ENCODE assay signal across 21 mouse cellular contexts in the genomic region with DNA sequence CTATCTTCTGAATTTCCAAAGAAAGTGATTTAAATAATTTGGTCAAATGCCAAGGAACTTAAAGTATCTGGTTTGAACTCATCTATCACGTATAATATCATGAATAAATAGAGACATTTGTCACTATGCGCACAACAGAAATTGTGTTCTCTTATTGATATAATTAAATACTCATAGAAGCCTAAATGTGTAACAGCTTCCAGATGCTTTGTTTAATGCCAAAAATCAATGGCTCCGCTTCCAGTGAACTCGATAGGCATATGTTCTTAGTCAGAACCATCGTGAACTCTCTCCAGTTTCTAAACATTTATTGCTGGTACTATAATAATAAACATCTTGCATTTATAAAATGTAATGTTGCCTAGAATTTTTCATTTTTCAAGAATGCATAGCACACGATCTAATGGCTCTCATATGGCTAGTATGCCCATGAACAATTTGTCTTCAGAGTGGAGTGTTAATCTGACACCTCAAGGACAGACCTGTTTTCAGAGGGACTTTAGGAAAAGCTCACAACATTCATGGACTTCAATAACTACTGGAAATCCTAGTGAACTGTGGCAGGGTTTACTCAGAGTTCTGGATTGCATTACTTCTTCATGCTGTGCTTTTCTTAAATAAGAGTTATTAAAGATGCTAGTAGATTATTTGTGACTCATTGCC. TPM values are rescaled to one million over a fixed set of nuclear protein-coding genes. Genes with fewer than 3 reads are reported as not detected.
DNase-seq lines count a peak whose midpoint lies in the region; ATAC-seq lines count a peak whose summit lies in the region.
"Had no signal": no experiment of that assay in that cellular context is flagged by ENCODE, and none has a peak within 500 bp of the region (broad histone marks: within the 10 kb centered on the region; RNA-seq: fewer than 3 reads in every experiment).

No protein-coding gene starts in this region.

- WGBS in forebrain, embryonic 14.5 days, result 84% methylated on average over 6 of the region's 6 CpGs
- WGBS in forebrain, embryonic 16.5 days, result 73% methylated on average over 6 of the region's 6 CpGs
- 41% methylated on average over 6 of the region's 6 CpGs for WGBS in lung, embryonic 15.5 days
- WGBS in embryonic facial prominence, embryonic 12.5 days, result 38% methylated on average over 6 of the region's 6 CpGs
- WGBS in limb, embryonic 13.5 days, result 33% methylated on average over 6 of the region's 6 CpGs

- H3K4me3 ChIP-seq in forebrain, embryonic 14.5 days (ENCODE audit: low read depth, low read length), result no peak overlapping the region
- no peak overlapping the region for H3K4me3 ChIP-seq in forebrain, embryonic 16.5 days (replicated peaks; ENCODE audit: low read length)
- no peak overlapping the region for H3K4me3 ChIP-seq in lung, embryonic 15.5 days
- H3K4me3 ChIP-seq in embryonic facial prominence, embryonic 12.5 days, result no peak overlapping the region
- no peak overlapping the region for H3K4me3 ChIP-seq in limb, embryonic 13.5 days
- H3K4me3 ChIP-seq: embryonic facial prominence, embryonic 13.5 days; forebrain, embryonic 15.5 days; gastrocnemius, adult 2 months; heart, embryonic 13.5 days; hindbrain, embryonic 15.5 days had no signal

- no peak for ATAC-seq in forebrain, embryonic 14.5 days
- no peak for ATAC-seq in forebrain, embryonic 16.5 days
- ATAC-seq in lung, embryonic 15.5 days (ENCODE audit: borderline replicate concordance, extremely low read depth, low FRiP score, low TSS enrichment), result peak; percentile 14; the same call in 1 of the 2 replicates
- 0 out of 2 replicates have a peak, but pooled peaks have one; percentile 47 for ATAC-seq in embryonic facial prominence, embryonic 12.5 days (ENCODE audit: insufficient number of reproducible peaks, insufficient read depth, low FRiP score, low TSS enrichment)
- peak; percentile 59; the same call in 1 of the 2 replicates for ATAC-seq in limb, embryonic 13.5 days (ENCODE audit: low FRiP score, low read depth)
- ATAC-seq in megakaryocyte, adult 5-6 weeks (ENCODE audit: poor library complexity, severe bottlenecking), result no peak
- ATAC-seq: forebrain, embryonic 15.5 days; intestine, embryonic 16.5 days had no signal

- H3K4me1 ChIP-seq in forebrain, embryonic 14.5 days (ENCODE audit: control insufficient read depth, insufficient read depth, low read length), result no peaks in the 10 kb centered on the region
- no peaks in the 10 kb centered on the region for H3K4me1 ChIP-seq in forebrain, embryonic 16.5 days (replicated peaks; ENCODE audit: control insufficient read depth, insufficient read depth, low read length)
- H3K4me1 ChIP-seq in lung, embryonic 15.5 days, result no peaks in the 10 kb centered on the region
- no peaks in the 10 kb centered on the region for H3K4me1 ChIP-seq in embryonic facial prominence, embryonic 12.5 days
- H3K4me1 ChIP-seq in limb, embryonic 13.5 days, result no peaks in the 10 kb centered on the region
- H3K4me1 ChIP-seq: embryonic facial prominence, embryonic 13.5 days; forebrain, embryonic 15.5 days; heart, embryonic 13.5 days; hindbrain, embryonic 15.5 days had no signal

- H3K9ac ChIP-seq in forebrain, embryonic 14.5 days (ENCODE audit: low read length), result no peak overlapping the region
- H3K9ac ChIP-seq in forebrain, embryonic 16.5 days (replicated peaks; ENCODE audit: low read depth, low read length), result no peak overlapping the region
- no peak overlapping the region for H3K9ac ChIP-seq in lung, embryonic 15.5 days
- no peak overlapping the region for H3K9ac ChIP-seq in embryonic facial prominence, embryonic 12.5 days
- H3K9ac ChIP-seq in limb, embryonic 13.5 days, result no peak overlapping the region
- H3K9ac ChIP-seq: embryonic facial prominence, embryonic 13.5 days; forebrain, embryonic 15.5 days; heart, embryonic 13.5 days; hindbrain, embryonic 15.5 days had no signal

- H3K27ac ChIP-seq in forebrain, embryonic 14.5 days (ENCODE audit: low read depth, low read length), result no peak overlapping the region
- no peak overlapping the region for H3K27ac ChIP-seq in forebrain, embryonic 16.5 days (ENCODE audit: low read length)
- H3K27ac ChIP-seq in lung, embryonic 15.5 days, result no peak overlapping the region
- H3K27ac ChIP-seq in embryonic facial prominence, embryonic 12.5 days, result no peak overlapping the region
- H3K27ac ChIP-seq in limb, embryonic 13.5 days, result no peak overlapping the region
- H3K27ac ChIP-seq: embryonic facial prominence, embryonic 13.5 days; forebrain, embryonic 15.5 days; gastrocnemius, adult 2 months; heart, embryonic 13.5 days; hindbrain, embryonic 15.5 days had no signal

- no peaks in the 10 kb centered on the region for H3K27me3 ChIP-seq in forebrain, embryonic 14.5 days (replicated peaks; ENCODE audit: control insufficient read depth, insufficient read depth, low read length)
- H3K27me3 ChIP-seq in forebrain, embryonic 16.5 days (replicated peaks; ENCODE audit: control insufficient read depth, insufficient read depth, low read length), result no peaks in the 10 kb centered on the region
- no peaks in the 10 kb centered on the region for H3K27me3 ChIP-seq in lung, embryonic 15.5 days
- no peaks in the 10 kb centered on the region for H3K27me3 ChIP-seq in embryonic facial prominence, embryonic 12.5 days
- no peaks in the 10 kb centered on the region for H3K27me3 ChIP-seq in limb, embryonic 13.5 days
- H3K27me3 ChIP-seq: embryonic facial prominence, embryonic 13.5 days; forebrain, embryonic 15.5 days; heart, embryonic 13.5 days; hindbrain, embryonic 15.5 days had no signal

- H3K9me3 ChIP-seq in forebrain, embryonic 14.5 days (replicated peaks; ENCODE audit: control insufficient read depth, low read length), result no peaks in the 10 kb centered on the region
- H3K9me3 ChIP-seq in forebrain, embryonic 16.5 days (ENCODE audit: control insufficient read depth, low read length), result no peaks in the 10 kb centered on the region
- no peaks in the 10 kb centered on the region for H3K9me3 ChIP-seq in lung, embryonic 15.5 days
- H3K9me3 ChIP-seq in embryonic facial prominence, embryonic 12.5 days, result no peaks in the 10 kb centered on the region
- H3K9me3 ChIP-seq in limb, embryonic 13.5 days, result no peaks in the 10 kb centered on the region
- H3K9me3 ChIP-seq: embryonic facial prominence, embryonic 13.5 days; forebrain, embryonic 15.5 days; hindbrain, embryonic 15.5 days had no signal

- DNase-seq in forebrain, embryonic 14.5 days (ENCODE audit: low spot score), result peak; percentile 1
- no peak for DNase-seq in lung, postnatal 10 days
- DNase-seq in adrenal gland, adult 18-20 months (ENCODE audit: low spot score in 2 of 2), result no peak
- DNase-seq: adrenal gland, postnatal 10 days; cerebellum, adult 11 months; cerebellum, adult 9-10 months; cerebellum, postnatal 25 days; gastrocnemius, adult 2 months; gastrocnemius, postnatal 36 days; heart, adult 11 months; heart, postnatal 36 days had no signal

- H3K36me3 ChIP-seq in forebrain, embryonic 14.5 days (ENCODE audit: control insufficient read depth, insufficient read depth, low read length), result no peaks in the 10 kb centered on the region
- no peaks in the 10 kb centered on the region for H3K36me3 ChIP-seq in forebrain, embryonic 16.5 days (ENCODE audit: control insufficient read depth, insufficient read depth)
- no peaks in the 10 kb centered on the region for H3K36me3 ChIP-seq in lung, embryonic 15.5 days
- H3K36me3 ChIP-seq in embryonic facial prominence, embryonic 12.5 days, result no peaks in the 10 kb centered on the region
- H3K36me3 ChIP-seq in limb, embryonic 13.5 days, result no peaks in the 10 kb centered on the region
- H3K36me3 ChIP-seq: embryonic facial prominence, embryonic 13.5 days; forebrain, embryonic 15.5 days; heart, embryonic 13.5 days; hindbrain, embryonic 15.5 days had no signal

- no peak overlapping the region for H3K4me2 ChIP-seq in forebrain, embryonic 14.5 days (ENCODE audit: low read length)
- no peak overlapping the region for H3K4me2 ChIP-seq in forebrain, embryonic 16.5 days (ENCODE audit: low read length)
- H3K4me2 ChIP-seq in lung, embryonic 15.5 days, result no peak overlapping the region
- H3K4me2 ChIP-seq in embryonic facial prominence, embryonic 12.5 days (replicated peaks), result no peak overlapping the region
- no peak overlapping the region for H3K4me2 ChIP-seq in limb, embryonic 13.5 days (replicated peaks)
- H3K4me2 ChIP-seq: embryonic facial prominence, embryonic 13.5 days; forebrain, embryonic 15.5 days; heart, embryonic 13.5 days; hindbrain, embryonic 15.5 days had no signal

RNA-seq across cellular contexts. Expression of gene Sema3a, which starts 40.3 kb away (rescaled TPM):
- 16.6 and 22.1 TPM in 2 replicates for polyA plus RNA-seq in forebrain, embryonic 14.5 days (2014; fragmentation: Nextera tagmentation; extraction: Ambion mirVana)
- 22.1 and 24.9 TPM in 2 replicates for polyA plus RNA-seq in forebrain, embryonic 16.5 days (2015; fragmentation: Nextera tagmentation; extraction: Ambion mirVana)
- polyA plus RNA-seq in lung, embryonic 15.5 days (2015; fragmentation: Nextera tagmentation; extraction: Ambion mirVana), result 25.3 and 26.8 TPM in 2 replicates
- polyA plus RNA-seq in embryonic facial prominence, embryonic 12.5 days (2016; fragmentation: Nextera tagmentation; extraction: Ambion mirVana), result 66.3 and 71.9 TPM in 2 replicates
- polyA plus RNA-seq in limb, embryonic 13.5 days (2015; fragmentation: Nextera tagmentation; extraction: Ambion mirVana), result 55.4 and 60.3 TPM in 2 replicates
- under 1 TPM; 0.43 to 0.45 TPM for total RNA-seq in adrenal gland, adult 18-20 months (2021)
- total RNA-seq in megakaryocyte, adult 5-6 weeks (2015), result not detected in 2 replicates
- total RNA-seq in megakaryocyte, adult 5-6 weeks (2017), result not detected in 2 replicates

Comparison
In these comparisons a context has a peak if more than half of its experiments do, and no peak if none do; other contexts are left out.
1. ATAC-seq: peak in lung, embryonic 15.5 days (single experiment), embryonic facial prominence, embryonic 12.5 days (single experiment) and limb, embryonic 13.5 days (single experiment); none in forebrain, embryonic 14.5 days (single experiment), forebrain, embryonic 16.5 days (single experiment) and megakaryocyte, adult 5-6 weeks (single experiment).